Mouse (Mus musculus) C2C12 (cell line): ENCODE data around the gene Ccdc73. TPM values are rescaled to one million over a fixed set of nuclear protein-coding genes. Genes with fewer than 3 reads are reported as not detected.
"Not testable (repeated sequence)": the region's sequence is repeated elsewhere in the genome, so short reads cannot be mapped to it uniquely, and the experiment has no call there.

Source experiments
- H3K27me3 ChIP-seq: one replicate; pipeline ENCODE4 v1.6.1; 2011; ENCODE audit not compliant: control insufficient read depth, insufficient read depth, insufficient read length
- H3K36me3 ChIP-seq: one replicate; pipeline ENCODE4 v1.6.1; 2011; ENCODE audit not compliant: control insufficient read depth, insufficient read depth
- H3K4me3 ChIP-seq: one replicate; pipeline ENCODE4 v1.5.1; 2011; ENCODE audit warnings: mild to moderate bottlenecking, control low read depth; ENCODE audit not compliant: poor library complexity, insufficient read depth, severe bottlenecking
- H3K79me2 ChIP-seq: one replicate; pipeline ENCODE4 v1.6.1; 2011; ENCODE audit not compliant: control insufficient read depth, insufficient read depth
- H3K79me3 ChIP-seq: one replicate; pipeline ENCODE4 v1.6.1; 2011; ENCODE audit warnings: low read depth, control low read depth
- H3ac ChIP-seq: one replicate; pipeline ENCODE3; 2011; ENCODE audit warnings: low read depth; ENCODE audit not compliant: control insufficient read depth, insufficient read length
- CEBPB ChIP-seq: IDR thresholded peaks from one replicate; pipeline ENCODE4 v1.6.1; 2011; ENCODE audit warnings: low read depth, mild to moderate bottlenecking, control low read depth, moderate library complexity
- CTCF ChIP-seq: IDR thresholded peaks from one replicate; pipeline ENCODE4 v1.5.1; 2011; ENCODE audit not compliant: control insufficient read depth, insufficient read depth, insufficient read length
- FOSL1 ChIP-seq: IDR thresholded peaks from one replicate; pipeline ENCODE4 v1.8.0; 2011; ENCODE audit warnings: mild to moderate bottlenecking, low read length; ENCODE audit not compliant: poor library complexity, insufficient read depth, severe bottlenecking
- MAX ChIP-seq: IDR thresholded peaks from one replicate; pipeline ENCODE4 v1.6.1; 2011; ENCODE audit warnings: mild to moderate bottlenecking, control low read depth
- MYOD1 ChIP-seq: IDR thresholded peaks from one replicate; pipeline ENCODE4 v1.6.1; 2011; ENCODE audit warnings: low read depth; ENCODE audit not compliant: control insufficient read depth, insufficient read length
- MYOG ChIP-seq: IDR thresholded peaks from one replicate; pipeline ENCODE4 v1.6.1; 2011; ENCODE audit not compliant: control insufficient read depth, insufficient read length; ENCODE audit errors: extremely low read depth
- USF1 ChIP-seq: IDR thresholded peaks from one replicate; pipeline ENCODE4 v1.6.1; 2011; ENCODE audit warnings: low read depth, mild to moderate bottlenecking, control low read depth, moderate library complexity
- polyA plus RNA-seq: library from polyadenylated mRNA; unstranded; fragments of >200 nt; fragmentation: generic; extraction: Trizol; gene quantifications from one replicate; pipeline ENCODE4 v1.2.1, GENCODE M21; 2012; ENCODE audit warnings: missing spikeins

Gene Ccdc73
- polyA plus RNA-seq, 1 experiment: 0.21 TPM

DNA sequence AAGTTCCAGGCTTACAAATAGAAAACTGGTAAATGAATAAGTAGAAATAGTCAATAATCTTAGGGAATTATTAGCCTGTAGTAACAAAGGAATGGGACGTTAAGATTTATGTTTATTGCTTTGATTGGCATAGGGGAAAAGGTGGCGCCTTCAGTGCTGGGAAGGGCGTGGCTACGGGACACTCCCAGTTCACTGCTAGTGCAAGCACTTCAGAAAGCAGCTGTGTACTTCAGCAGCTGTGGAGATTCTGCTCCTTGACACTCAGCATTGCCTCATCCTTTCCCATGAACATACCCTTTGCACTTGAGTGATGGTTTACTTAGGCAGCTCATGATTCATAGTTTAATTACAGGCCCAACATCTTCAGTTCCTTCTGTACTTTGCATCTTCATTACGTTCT lies 8.5 kb upstream of the Ccdc73 start:
- no peak overlapping the region for H3ac ChIP-seq
- no peaks in the 10 kb centered on the region for H3K79me2 ChIP-seq
- no peaks in the 10 kb centered on the region for H3K36me3 ChIP-seq
- no peaks in the 10 kb centered on the region for H3K79me3 ChIP-seq
- H3K4me3 ChIP-seq: no peak overlapping the region
- no peaks in the 10 kb centered on the region for H3K27me3 ChIP-seq
- TF ChIP-seq MYOD1 (peak; percentile 96), FOSL1 (no peak), MYOG (no peak), USF1 (no peak), MAX (no peak), CEBPB (peak; percentile 73), CTCF (no peak)

DNA sequence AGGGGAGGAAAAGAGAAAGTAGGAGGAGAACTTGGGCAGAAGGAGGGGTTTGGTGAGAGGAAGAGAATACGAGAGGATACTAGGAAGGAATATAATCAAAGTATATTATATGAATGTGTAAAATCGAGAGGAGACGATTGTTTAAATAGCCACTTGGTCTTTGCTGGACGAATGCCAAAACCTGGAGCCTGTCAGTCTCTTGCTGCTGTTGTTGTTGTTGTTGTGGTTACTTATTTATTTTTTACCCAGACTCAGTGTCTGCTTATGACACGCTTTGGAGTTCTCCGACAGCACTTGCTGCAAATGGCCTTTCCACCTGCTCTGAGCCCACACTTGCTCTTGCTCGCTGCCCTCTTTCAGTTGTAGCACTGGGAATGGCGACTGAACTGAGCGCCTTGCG lies 7.2 kb upstream of the Ccdc73 start:
- Histone ChIP-seq H3K4me3 (no peak overlapping the region), H3K79me2 (no peaks in the 10 kb centered on the region), H3K27me3 (no peaks in the 10 kb centered on the region), H3K36me3 (no peaks in the 10 kb centered on the region), H3ac (no peak overlapping the region), H3K79me3 (no peaks in the 10 kb centered on the region)
- no peak for TF ChIP-seq FOSL1
- TF ChIP-seq MAX: no peak
- no peak for TF ChIP-seq CTCF
- TF ChIP-seq USF1: no peak
- no peak for TF ChIP-seq MYOG
- no peak for TF ChIP-seq CEBPB

DNA sequence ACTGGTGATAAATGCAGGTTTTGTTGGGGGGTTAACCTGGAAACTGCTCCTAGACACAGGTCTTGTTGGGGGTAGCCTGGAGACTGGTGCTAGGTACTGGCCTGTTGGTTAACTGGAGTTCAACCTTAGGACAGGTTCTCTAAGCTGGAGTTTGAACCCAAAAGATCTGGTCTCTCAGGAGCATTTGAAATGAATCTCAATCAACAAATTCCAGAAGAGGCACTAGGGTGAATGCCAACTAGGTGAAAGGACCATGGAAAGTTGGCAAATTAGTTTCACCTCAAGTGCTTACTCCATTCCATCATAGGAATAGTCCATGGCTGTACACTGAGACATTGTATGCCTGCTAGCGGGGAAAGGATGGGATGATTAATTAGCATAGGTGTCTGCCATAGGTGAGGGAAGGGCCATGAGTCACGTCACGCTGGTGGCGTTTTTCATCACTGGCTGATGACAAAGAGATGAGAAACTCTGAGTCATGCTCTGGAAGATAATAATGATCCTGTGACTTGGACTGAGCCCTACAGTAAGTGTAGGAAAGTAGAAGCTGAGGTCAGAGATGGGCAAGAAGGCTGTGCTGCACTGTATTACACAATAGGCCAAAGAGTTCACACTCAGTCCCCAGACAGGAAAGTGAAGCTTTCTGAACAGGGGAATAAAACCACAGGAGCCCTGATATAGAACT lies 3.3 kb upstream of the Ccdc73 start:
- Histone ChIP-seq H3K4me3 (no peak overlapping the region), H3K79me3 (no peaks in the 10 kb centered on the region), H3K36me3 (no peaks in the 10 kb centered on the region), H3ac (no peak overlapping the region), H3K79me2 (no peaks in the 10 kb centered on the region), H3K27me3 (no peaks in the 10 kb centered on the region)
- TF ChIP-seq CEBPB (peak; percentile 95), FOSL1 (peak; percentile 75), MYOG (no peak), MYOD1 (peak; percentile 64)

DNA sequence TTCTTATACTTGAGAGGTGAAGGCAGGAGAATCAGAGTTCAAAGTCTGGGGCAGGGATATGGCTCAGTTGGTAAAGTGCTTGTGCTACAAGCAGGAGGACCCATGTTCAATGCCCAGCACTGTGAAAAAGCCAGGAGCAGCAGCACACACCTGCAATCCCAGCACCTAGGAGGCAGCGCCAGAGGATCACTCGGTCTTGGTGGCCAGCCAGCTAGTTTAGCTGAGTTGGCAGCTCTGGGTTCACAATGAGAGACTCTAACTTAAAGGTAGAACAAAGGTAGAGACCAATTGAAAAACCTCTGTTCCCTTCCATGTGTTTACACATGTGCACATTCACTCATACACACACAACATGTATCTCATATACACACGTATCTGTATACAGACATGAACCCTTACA lies 1.5 kb downstream of the Ccdc73 start:
- Histone ChIP-seq H3K27me3 (no peaks in the 10 kb centered on the region), H3K36me3 (no peaks in the 10 kb centered on the region), H3K4me3 (no peak overlapping the region), H3K79me2 (no peaks in the 10 kb centered on the region), H3K79me3 (no peaks in the 10 kb centered on the region), H3ac (no peak overlapping the region)
- TF ChIP-seq CTCF (no peak), MAX (no peak), MYOG (no peak), USF1 (no peak), CEBPB (no peak), FOSL1 (no peak)

DNA sequence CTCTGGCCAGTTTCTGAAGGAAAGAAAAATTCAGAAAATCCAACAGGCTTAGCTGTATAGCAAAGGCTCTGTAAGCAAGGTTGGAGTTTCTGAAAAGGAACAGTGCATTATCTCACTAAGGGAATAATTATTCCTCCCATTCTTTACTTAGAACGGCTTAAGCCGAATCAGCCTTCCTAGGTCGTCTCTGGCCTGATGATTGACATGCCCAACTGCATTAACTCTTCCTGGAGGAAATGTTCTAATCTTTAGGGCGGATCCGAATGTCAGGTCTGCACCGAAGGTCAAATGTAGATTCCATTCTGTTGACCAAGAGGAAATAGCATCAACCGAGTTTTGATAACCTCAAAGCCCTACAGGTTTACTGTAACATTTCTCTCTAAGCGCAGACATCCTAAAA lies 11.2 kb downstream of the Ccdc73 start:
- TF ChIP-seq CEBPB (no peak), MAX (no peak), MYOD1 (peak; percentile 94), MYOG (no peak), USF1 (no peak), CTCF (no peak)
- no peaks in the 10 kb centered on the region for H3K79me3 ChIP-seq
- no peak overlapping the region for H3ac ChIP-seq
- no peaks in the 10 kb centered on the region for H3K79me2 ChIP-seq
- no peaks in the 10 kb centered on the region for H3K36me3 ChIP-seq
- H3K27me3 ChIP-seq: no peaks in the 10 kb centered on the region
- no peak overlapping the region for H3K4me3 ChIP-seq

DNA sequence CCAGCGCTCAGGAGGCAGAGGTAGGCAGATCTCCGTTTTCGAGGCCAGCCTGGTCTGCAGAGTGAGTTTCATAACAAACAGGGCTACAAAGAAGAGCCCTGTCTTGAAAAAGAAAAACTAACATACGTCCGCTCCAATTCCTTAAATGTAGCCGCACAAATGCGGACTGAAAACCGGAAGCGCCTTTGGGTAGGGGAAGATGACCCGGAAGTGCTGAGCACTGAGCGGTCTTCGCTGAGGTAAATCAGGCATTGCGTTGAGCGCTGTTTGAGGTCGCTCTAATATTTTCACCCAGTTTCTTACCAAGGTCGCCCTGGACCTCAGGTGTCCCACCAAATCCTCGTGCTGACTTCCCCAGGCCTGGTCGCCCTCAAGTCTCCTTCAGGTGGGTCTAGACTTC lies 18.5 kb downstream of the Ccdc73 start:
- H3ac ChIP-seq: no peak overlapping the region
- TF ChIP-seq CTCF: no peak
- TF ChIP-seq MAX: no peak
- TF ChIP-seq MYOG: no peak
- no peak for TF ChIP-seq USF1
- no peak for TF ChIP-seq FOSL1
- TF ChIP-seq CEBPB: no peak
- H3K27me3 ChIP-seq: no peaks in the 10 kb centered on the region
- H3K4me3 ChIP-seq: no peak overlapping the region
- no peaks in the 10 kb centered on the region for H3K36me3 ChIP-seq
- no peaks in the 10 kb centered on the region for H3K79me2 ChIP-seq
- no peaks in the 10 kb centered on the region for H3K79me3 ChIP-seq

DNA sequence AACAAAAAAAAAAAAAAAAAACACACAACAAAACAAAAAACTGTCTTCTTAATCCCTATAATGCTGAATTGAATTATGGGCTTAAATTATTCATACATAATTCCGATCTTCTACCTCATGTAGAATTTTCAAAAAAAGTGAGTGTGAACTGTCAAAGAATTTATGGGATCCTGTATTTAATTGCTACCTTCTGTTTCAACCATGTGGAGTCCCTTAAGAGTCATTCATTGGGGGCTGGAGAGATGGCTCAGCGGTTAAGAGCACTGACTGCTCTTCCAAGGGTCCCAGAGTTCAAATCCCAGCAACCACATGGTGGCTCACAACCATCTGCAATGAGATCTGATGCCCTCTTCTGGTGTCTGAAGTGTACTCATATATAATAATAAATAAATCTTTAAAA lies 19.7 kb downstream of the Ccdc73 start:
- not testable (repeated sequence) for H3K79me2 ChIP-seq, H3K4me3 ChIP-seq, H3K36me3 ChIP-seq, H3K79me3 ChIP-seq, H3ac ChIP-seq, H3K27me3 ChIP-seq
